Mouse (Mus musculus) small intestine, adult 2 months (tissue): ENCODE results near the gene Mfsd12.

Experiments used
- CTCF ChIP-seq: fragments of 200-500 bp; IDR thresholded peaks from 2 replicates; pipeline ENCODE4 v1.5.1; 2012; ENCODE audit warnings: low read depth, mild to moderate bottlenecking, control low read depth, inconsistent platforms, low read length, moderate library complexity, mixed read lengths; ENCODE audit not compliant: insufficient replicate concordance, insufficient read length; ENCODE audit errors: extremely low read depth
- POLR2A ChIP-seq: fragments of 200-500 bp; IDR thresholded peaks from 2 replicates; pipeline ENCODE4 v1.6.1; 2012; ENCODE audit warnings: low read depth, mild to moderate bottlenecking, control low read depth, inconsistent platforms, low read length, moderate library complexity

DNA sequence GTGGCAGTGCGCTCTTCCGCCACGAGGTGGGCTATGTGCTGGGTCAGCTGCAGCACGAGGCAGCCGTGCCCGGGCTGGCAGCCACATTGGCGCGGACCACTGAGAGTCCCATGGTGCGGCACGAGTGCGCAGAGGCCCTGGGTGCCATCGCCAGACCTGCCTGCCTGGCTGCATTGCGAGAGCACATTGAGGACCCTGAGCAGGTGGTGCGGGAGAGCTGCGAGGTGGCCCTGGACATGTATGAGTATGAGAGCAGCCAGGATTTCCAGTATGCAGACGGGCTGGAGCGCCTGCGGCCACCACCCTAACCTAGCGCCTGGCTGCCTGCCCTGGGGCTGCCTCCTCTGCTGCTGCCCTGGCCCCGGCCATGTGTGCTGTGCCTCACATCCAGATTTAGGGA, 30.4 kb downstream of the Mfsd12 start:
- TF ChIP-seq POLR2A (no peak), CTCF (no peak)
